Mouse (Mus musculus): ENCODE results near the gene Zcchc2.
A peak's percentile ranks its signal among the peaks of the same experiment; 100 is the strongest.

Zcchc2 gene

GRCm38 (mm10) chr1:106036861-106037599 lies 46.8 kb downstream of the Zcchc2 start:
- DNase-seq (ENCODE audit: low spot score in 2 of 2), result peak; percentile 40 to 55

GRCm38 (mm10) chr1:106039326-106039725 lies 49.1 kb downstream of the Zcchc2 start:
- DNase-seq (ENCODE audit: low spot score in 2 of 2), result no peak

DNA sequence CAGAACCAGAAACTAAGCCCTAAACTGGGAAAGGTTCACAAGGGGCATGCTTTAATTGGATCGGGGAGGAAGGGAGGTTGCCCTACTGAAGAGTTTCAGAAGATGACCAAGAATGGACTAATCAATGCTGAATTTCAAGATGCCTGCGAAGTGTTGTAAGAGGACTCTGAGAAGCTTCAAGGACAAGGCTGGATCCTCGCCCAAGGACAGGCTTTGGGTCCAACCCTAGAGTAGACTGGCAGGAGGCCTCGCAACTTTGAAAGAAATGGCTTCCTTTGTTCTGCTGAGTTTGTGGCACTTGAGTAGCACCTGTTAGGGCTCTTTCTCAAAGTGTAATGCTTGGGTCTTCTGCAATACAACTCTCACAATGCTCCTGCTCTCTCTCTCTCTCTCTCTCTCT lies 50.1 kb downstream of the Zcchc2 start:
- DNase-seq (ENCODE audit: low spot score in 2 of 2), result no peak

DNA sequence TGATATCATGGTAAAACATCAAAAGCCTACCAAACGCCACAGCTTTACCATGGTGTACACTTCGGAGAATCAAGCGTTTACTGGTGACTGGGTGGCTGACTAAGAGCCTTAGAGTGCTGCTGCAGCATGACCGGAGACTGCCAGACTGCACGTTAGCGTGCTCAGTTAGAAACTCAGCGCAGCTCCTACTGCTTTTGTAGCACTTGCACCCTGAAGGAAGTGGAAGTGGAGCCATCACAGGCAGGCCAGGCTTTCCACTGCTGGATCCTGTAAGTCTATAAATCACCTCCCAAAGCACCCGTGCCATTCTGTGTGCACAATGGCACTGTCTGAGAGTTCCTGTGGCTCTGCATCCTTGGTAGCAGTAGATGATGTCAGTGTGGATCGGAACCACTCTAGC lies 52.0 kb downstream of the Zcchc2 start:
- no peak for DNase-seq (ENCODE audit: low spot score in 2 of 2)

GRCm38 (mm10) chr1:106043053-106043820 lies 53.0 kb downstream of the Zcchc2 start:
- no peak for DNase-seq (ENCODE audit: low spot score in 2 of 2)

GRCm38 (mm10) chr1:106049036-106049435 lies 58.8 kb downstream of the Zcchc2 start:
- no peak for DNase-seq (ENCODE audit: low spot score in 2 of 2)

- no peak for DNase-seq (ENCODE audit: low spot score in 2 of 2)
Measured at GRCm38 (mm10) chr1:106054978-106055377, 64.8 kb downstream of the Zcchc2 start.

GRCm38 (mm10) chr1:106058355-106058754 lies 68.1 kb downstream of the Zcchc2 start:
- no peak for DNase-seq (ENCODE audit: low spot score in 2 of 2)

DNA sequence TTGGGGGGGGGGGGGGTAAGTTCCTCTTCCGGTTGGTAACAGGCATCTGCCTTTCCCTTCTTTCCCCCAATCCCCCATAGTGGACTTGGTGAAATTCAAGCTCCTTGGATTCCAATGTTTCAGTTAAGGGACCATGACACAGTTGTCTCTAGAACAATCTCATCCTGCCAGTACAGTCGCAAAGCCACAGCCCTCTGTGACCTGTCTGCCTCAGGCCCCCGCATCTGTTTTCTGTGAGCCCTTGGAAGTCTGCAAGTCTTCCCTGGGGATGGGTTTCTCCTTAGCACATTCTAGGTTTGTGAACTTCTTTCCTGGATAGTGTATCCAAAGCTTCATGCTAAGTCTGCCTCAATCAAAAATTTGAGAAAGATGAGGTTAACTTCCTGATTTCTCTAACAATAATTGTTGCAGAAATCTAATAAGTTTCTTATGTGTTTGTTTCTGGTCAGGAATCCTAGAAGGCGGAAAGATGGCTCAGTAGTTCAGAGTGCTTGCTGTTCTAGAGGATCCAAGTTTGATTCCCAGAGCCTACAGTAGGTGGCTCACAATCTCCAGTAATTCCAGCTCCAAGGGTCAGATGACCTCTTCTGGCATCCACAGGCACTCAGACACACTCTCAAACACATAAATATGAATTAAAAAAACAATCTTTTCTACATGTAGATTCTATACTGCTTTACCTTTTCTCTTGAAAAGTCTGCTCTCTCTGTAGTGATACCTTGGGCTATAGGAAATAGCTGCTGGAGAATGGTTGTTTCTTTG lies 69.5 kb downstream of the Zcchc2 start:
- no peak for DNase-seq (ENCODE audit: low spot score in 2 of 2)

GRCm38 (mm10) chr1:106061185-106061910 lies 71.1 kb downstream of the Zcchc2 start:
- DNase-seq (ENCODE audit: low spot score in 2 of 2), result peak in 1 of 2 experiments; percentile 17

DNA sequence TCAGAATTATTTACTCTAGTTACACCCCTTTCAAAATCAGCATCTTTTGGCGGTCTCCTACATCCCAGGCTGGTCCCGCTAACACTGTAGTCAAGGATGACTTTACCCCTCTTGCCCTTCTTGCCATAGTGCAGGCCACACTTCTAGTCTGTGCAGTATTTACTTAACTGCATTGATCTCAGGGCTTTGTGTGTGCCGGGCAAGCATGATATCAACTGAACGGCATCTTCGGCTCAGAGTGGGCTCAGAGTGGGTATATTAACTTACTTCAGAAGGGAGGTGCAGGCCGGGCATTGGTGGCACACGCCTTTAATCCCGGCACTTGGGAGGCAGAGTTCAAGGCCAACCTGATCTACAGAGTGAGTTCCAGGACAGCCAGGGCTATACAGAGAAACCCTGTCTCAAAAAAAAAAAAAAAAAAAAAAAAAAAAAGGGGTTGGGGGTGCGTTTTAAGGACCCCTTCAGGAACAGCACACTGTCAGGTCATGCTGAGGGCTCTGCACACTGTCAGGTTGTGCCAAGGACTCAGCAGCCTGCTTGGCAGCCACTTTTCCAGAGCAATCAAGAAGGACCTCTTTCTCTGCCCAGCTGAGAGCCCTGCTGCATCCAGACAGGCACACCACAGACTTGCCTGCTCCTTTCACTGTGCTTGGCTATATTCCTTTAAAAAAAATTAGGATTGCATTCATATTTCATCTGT lies 72.8 kb downstream of the Zcchc2 start:
- DNase-seq (ENCODE audit: low spot score in 2 of 2), result no peak

DNA sequence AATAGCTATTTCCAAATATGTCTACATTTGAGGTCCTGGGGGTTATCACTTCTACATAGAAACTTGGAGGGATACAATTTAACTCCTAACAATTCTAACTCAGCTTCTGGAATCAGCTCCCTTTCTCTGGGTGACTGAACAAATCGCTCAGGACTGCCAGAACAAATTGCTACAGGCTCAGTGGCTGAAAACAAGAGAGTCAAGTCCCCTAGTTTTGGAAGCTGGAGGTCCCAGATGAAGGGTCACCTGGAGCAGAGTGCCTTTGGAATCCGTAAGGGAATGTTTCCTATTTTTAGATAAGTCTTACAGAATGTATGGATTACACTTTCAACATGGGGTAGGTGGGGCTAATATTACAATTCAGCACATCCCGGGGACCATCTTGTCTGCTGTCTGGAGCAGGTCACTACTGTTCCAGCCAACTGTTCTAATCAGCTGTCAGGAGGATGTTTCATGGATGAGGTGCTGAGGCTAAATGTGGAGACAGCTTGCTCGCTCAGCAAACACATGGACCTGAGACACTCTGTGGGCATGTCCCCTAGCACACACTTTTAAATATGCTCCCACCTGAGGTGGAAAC lies 73.5 kb downstream of the Zcchc2 start:
- no peak for DNase-seq (ENCODE audit: low spot score in 2 of 2)

DNA sequence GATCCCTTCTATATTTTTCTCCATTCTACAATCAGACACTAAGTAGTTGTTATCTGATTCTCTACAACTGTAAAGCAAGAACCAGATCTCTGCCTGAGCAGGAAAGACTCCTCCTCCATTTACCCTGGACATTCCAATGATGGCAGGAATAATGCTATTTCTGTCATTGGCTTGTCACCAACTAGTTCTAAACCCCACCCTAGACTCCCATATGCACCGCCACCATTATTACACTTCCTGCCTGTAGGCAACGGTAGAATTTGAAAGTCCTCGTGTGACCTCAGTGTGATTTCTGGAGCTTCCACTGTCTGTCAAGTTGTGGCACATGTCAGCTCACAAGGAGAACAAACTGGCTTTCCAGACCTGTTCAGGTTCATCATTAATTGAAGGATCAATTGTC lies 74.1 kb downstream of the Zcchc2 start:
- no peak for DNase-seq (ENCODE audit: low spot score in 2 of 2)

GRCm38 (mm10) chr1:106064711-106065110 lies 74.5 kb downstream of the Zcchc2 start:
- DNase-seq (ENCODE audit: low spot score in 2 of 2), result no peak

DNA sequence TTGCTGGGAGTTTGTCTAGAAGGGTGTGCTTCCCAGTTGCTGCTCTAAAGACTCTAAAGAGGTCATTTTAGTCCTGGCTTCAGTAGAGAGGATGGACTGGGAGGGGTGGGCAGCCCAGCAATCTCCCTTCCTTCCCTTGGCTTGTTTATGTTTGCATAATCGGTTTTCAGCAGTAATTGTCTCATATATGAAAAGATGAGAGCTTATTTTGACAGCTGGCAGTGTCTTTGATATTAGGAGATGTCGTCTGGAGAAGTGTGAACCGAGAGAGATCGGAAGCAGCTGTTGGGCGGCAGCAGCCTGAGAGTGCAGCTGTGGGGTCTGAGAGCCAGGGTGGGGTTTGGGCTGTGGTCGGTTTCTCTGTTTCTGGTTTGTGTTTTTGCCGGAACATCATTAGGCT lies 75.5 kb downstream of the Zcchc2 start:
- DNase-seq (ENCODE audit: low spot score in 2 of 2), result no peak

DNA sequence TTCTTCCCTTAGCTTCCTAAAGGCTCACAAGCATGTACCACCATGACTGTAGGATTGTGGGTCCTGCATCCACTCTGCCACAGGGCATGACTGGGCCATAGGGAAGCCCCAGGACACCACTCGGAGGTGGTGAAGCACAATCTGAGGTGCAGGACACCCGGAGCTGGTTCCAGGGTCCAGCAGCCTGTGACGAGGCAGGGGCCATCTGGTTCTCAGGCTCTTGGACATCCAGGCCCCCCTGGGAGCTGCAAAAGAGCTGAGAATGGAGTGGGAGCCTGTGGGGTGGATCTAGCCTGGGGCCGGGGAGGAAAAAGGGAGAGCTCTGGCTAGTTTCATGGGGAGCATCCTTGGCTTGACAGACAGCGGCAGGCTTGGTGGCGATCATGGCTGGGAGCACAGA lies 77.1 kb downstream of the Zcchc2 start:
- no peak for DNase-seq (ENCODE audit: low spot score in 2 of 2)

- DNase-seq (ENCODE audit: low spot score in 2 of 2), result no peak
Measured at GRCm38 (mm10) chr1:106069867-106070543, 79.8 kb downstream of the Zcchc2 start.

DNA sequence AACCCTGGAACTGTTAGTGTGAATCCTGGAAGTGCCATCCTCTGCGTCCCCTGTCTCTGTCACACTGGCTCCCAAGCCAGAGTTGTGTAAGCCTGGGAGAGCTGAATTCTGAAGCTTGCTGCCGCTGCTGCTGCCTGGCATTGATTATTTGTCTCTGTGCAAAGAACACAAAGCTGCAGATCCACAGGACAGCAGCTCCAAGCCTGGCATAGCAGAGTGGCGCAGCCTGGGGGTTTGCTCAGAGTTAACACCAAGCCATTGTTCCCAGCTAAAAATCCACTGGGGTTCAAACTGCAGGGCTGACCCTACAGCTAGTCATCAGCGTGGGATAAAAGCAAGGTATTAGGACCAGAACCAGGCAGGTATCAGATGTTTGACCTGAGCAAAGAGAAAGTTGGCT lies 80.6 kb downstream of the Zcchc2 start:
- no peak for DNase-seq (ENCODE audit: low spot score in 2 of 2)

DNA sequence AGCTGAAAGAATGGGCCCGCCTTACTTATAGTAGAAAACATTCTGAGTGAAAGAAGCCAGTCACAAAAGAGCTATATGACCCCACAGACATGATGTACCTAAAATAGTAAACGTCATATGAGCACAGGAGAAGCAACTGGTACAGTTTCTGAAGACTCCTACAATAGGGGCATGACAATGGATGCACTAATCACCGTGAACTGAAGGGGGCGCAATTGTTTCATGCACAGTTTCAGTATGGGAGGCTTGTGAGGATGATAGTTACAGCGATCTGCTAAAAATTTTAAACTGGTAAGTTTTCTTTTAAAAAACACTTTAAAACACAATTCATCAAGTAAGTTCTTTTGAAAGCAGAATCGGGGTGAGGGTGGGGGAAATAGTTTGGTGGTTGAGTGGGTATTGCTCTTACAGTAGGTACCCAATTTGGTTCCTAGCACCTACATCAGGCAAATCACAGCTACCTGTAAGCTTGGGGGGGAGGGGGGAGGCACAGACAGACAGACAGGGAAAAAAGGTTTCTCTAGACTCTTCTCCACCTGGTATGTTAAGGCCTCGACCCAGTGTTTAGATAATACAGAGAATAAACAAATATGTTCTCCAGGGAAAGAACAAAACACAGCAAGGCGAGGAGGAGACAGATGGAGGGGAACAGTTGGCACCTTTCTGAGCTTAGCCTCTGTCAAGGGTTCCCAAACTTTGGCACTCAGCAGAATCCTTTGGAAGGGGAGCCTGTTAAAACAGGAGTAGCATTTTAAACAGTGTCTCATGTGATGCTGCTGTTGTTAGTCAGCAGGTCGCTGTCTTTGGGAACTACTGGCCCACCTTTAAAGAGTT lies 81.2 kb downstream of the Zcchc2 start:
- peak; percentile 36 to 77 for DNase-seq (ENCODE audit: low spot score in 2 of 2)

Measured in natural killer cell, adult 2 months (primary cell).